Mouse (Mus musculus): ENCODE measurements at regions not wholly inside any gene's neighbourhood (a gene's known extent, or its start where the extent isn't known, plus 50 kb on each side); places are given as distances from the start of the nearest gene placed in this dataset.

- ATAC-seq (ENCODE audit: insufficient read depth, low FRiP score, low TSS enrichment), result peak; percentile 61; the same call in 1 of the 2 replicates
- H3K9me3 ChIP-seq (ENCODE audit: control insufficient read depth, low read length), result no peaks in the 10 kb centered on the region
- no peak overlapping the region for H3K9ac ChIP-seq (ENCODE audit: low read length)
- H3K4me2 ChIP-seq (ENCODE audit: low read depth), result no peak overlapping the region
- no peak overlapping the region for H3K4me3 ChIP-seq (ENCODE audit: low read depth, low read length)
- WGBS, result 67% methylated on average over 13 of the region's 13 CpGs
- peaks cover 5% of the 10 kb centered on the region; the same call in 1 of the 2 replicates for H3K4me1 ChIP-seq (ENCODE audit: control insufficient read depth, insufficient read depth, low read length)
- peak; percentile 63 for DNase-seq (ENCODE audit: low spot score)
- H3K27ac ChIP-seq (ENCODE audit: low read depth, low read length), result peak overlapping the region; percentile 23; the same call in 1 of the 2 replicates
- no peaks in the 10 kb centered on the region for H3K36me3 ChIP-seq (ENCODE audit: control insufficient read depth, insufficient read depth, low read length)
- H3K27me3 ChIP-seq (ENCODE audit: control insufficient read depth, insufficient read depth, low read length), result no peaks in the 10 kb centered on the region
Measured at GRCm38 (mm10) chr2:166359995-166360394, 204.5 kb upstream of the Sulf2 start.

DNA sequence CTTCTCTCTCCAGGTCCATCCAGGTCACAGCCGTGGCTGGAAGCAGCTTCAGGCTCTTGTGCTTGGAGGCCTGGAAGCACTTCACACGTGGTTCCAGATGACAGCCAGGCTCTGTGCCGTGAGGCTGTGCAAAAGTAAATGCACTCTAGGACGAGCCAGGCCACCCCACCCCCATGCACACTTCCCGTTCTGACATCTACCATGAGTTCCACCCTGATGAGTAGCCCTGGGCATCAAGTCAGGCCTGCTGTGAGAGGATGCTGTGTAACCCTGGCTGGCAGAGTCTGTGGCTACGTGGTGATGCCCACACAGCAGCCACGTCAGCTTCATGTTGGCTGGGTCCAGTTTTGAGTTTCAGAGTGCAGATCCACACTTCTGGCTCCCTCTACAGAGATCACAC lies 202.4 kb upstream of the Sulf2 start:
- no peak overlapping the region for H3K4me2 ChIP-seq (ENCODE audit: low read depth)
- H3K4me1 ChIP-seq (ENCODE audit: control insufficient read depth, insufficient read depth, low read length), result peaks cover 12% of the 10 kb centered on the region
- H3K9ac ChIP-seq (ENCODE audit: low read length), result no peak overlapping the region
- no peaks in the 10 kb centered on the region for H3K36me3 ChIP-seq (ENCODE audit: control insufficient read depth, insufficient read depth, low read length)
- no peaks in the 10 kb centered on the region for H3K9me3 ChIP-seq (ENCODE audit: control insufficient read depth, low read length)
- ATAC-seq (ENCODE audit: insufficient read depth, low FRiP score, low TSS enrichment) (no peak), DNase-seq (ENCODE audit: low spot score) (no peak)
- H3K27me3 ChIP-seq (ENCODE audit: control insufficient read depth, insufficient read depth, low read length), result no peaks in the 10 kb centered on the region
- no peak overlapping the region for H3K27ac ChIP-seq (ENCODE audit: low read depth, low read length)
- H3K4me3 ChIP-seq (ENCODE audit: low read depth, low read length), result no peak overlapping the region
- WGBS, result 65% methylated on average over 7 of the region's 7 CpGs

DNA sequence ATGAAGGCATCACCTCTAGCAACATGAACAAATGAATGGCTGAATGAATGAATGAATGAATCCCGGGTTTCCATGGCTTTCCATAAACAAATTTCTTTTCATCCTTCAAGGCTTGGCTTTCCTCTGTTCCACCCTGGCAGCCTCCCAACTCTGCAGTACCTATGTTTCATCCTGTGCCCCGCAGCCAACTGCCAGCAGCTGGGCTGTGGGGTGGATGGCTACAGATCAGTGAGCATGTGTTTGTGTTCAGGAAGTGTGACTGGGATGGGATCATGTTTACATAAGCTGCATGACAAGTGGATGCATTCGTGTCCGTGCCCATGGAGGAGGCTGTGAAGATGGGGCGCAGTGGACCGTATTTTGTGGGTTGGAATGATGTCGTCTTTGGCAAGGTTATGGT lies 200.5 kb upstream of the Sulf2 start:
- Histone ChIP-seq H3K4me1 (ENCODE audit: control insufficient read depth, insufficient read depth, low read length) (peaks cover 12% of the 10 kb centered on the region), H3K27me3 (ENCODE audit: control insufficient read depth, insufficient read depth, low read length) (no peaks in the 10 kb centered on the region; the same call in 1 of the 2 replicates), H3K9me3 (ENCODE audit: control insufficient read depth, low read length) (no peaks in the 10 kb centered on the region), H3K4me2 (ENCODE audit: low read depth) (no peak overlapping the region), H3K36me3 (ENCODE audit: control insufficient read depth, insufficient read depth, low read length) (no peaks in the 10 kb centered on the region), H3K9ac (ENCODE audit: low read length) (no peak overlapping the region), H3K27ac (ENCODE audit: low read depth, low read length) (no peak overlapping the region), H3K4me3 (ENCODE audit: low read depth, low read length) (no peak overlapping the region)
- DNase-seq (ENCODE audit: low spot score), result no peak
- ATAC-seq (ENCODE audit: insufficient read depth, low FRiP score, low TSS enrichment), result no peak
- WGBS, result 82% methylated on average over 7 of the region's 7 CpGs

- Histone ChIP-seq H3K4me1 (ENCODE audit: control insufficient read depth, insufficient read depth, low read length) (peaks cover 12% of the 10 kb centered on the region), H3K36me3 (ENCODE audit: control insufficient read depth, insufficient read depth, low read length) (no peaks in the 10 kb centered on the region), H3K4me2 (ENCODE audit: low read depth) (no peak overlapping the region), H3K9ac (ENCODE audit: low read length) (no peak overlapping the region), H3K27ac (ENCODE audit: low read depth, low read length) (no peak overlapping the region), H3K4me3 (ENCODE audit: low read depth, low read length) (no peak overlapping the region), H3K27me3 (ENCODE audit: control insufficient read depth, insufficient read depth, low read length) (no peaks in the 10 kb centered on the region; the same call in 1 of the 2 replicates), H3K9me3 (ENCODE audit: control insufficient read depth, low read length) (no peaks in the 10 kb centered on the region)
- ATAC-seq (ENCODE audit: insufficient read depth, low FRiP score, low TSS enrichment), result no peak
- no peak for DNase-seq (ENCODE audit: low spot score)
- 53% methylated on average over 6 of the region's 6 CpGs for WGBS
Measured at GRCm38 (mm10) chr2:166355446-166355845, 200.0 kb upstream of the Sulf2 start.

DNA sequence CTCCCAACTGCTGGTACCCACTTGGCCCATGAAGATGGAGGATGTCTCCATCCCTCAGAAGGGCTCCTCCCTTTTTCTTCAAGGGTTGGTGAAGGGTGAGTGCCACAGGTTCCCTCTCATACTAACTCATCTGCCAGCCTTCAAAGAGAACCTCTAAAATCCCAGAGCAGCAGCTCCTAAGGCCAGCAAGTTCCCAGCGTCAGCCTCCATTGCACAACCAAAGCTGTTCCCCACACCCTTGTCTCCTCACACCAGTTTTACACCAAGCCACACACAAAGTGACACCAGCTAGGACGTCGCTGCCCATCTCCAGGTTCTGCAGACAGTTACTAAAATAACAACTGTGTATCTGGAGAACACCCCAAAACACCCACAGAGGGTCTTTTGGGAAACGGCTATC lies 198.9 kb upstream of the Sulf2 start:
- Histone ChIP-seq H3K4me1 (ENCODE audit: control insufficient read depth, insufficient read depth, low read length) (peaks cover 10% of the 10 kb centered on the region; the same call in 1 of the 2 replicates), H3K4me3 (ENCODE audit: low read depth, low read length) (no peak overlapping the region), H3K36me3 (ENCODE audit: control insufficient read depth, insufficient read depth, low read length) (no peaks in the 10 kb centered on the region), H3K9ac (ENCODE audit: low read length) (no peak overlapping the region), H3K9me3 (ENCODE audit: control insufficient read depth, low read length) (no peaks in the 10 kb centered on the region), H3K4me2 (ENCODE audit: low read depth) (no peak overlapping the region), H3K27me3 (ENCODE audit: control insufficient read depth, insufficient read depth, low read length) (no peaks in the 10 kb centered on the region; the same call in 1 of the 2 replicates), H3K27ac (ENCODE audit: low read depth, low read length) (0 out of 2 replicates have a peak overlapping the region, but pooled peaks have one; percentile 1)
- DNase-seq (ENCODE audit: low spot score) (no peak), ATAC-seq (ENCODE audit: insufficient read depth, low FRiP score, low TSS enrichment) (no peak)
- 86% methylated on average over 4 of the region's 4 CpGs for WGBS

- Histone ChIP-seq H3K36me3 (ENCODE audit: control insufficient read depth, insufficient read depth, low read length) (no peaks in the 10 kb centered on the region), H3K27me3 (ENCODE audit: control insufficient read depth, insufficient read depth, low read length) (no peaks in the 10 kb centered on the region; the same call in 1 of the 2 replicates), H3K9ac (ENCODE audit: low read length) (no peak overlapping the region), H3K4me2 (ENCODE audit: low read depth) (no peak overlapping the region), H3K27ac (ENCODE audit: low read depth, low read length) (no peak overlapping the region), H3K4me3 (ENCODE audit: low read depth, low read length) (no peak overlapping the region), H3K9me3 (ENCODE audit: control insufficient read depth, low read length) (no peaks in the 10 kb centered on the region), H3K4me1 (ENCODE audit: control insufficient read depth, insufficient read depth, low read length) (peaks cover 14% of the 10 kb centered on the region; the same call in 1 of the 2 replicates)
- 55% methylated on average over 12 of the region's 12 CpGs for WGBS
- ATAC-seq (ENCODE audit: insufficient read depth, low FRiP score, low TSS enrichment), result no peak
- no peak for DNase-seq (ENCODE audit: low spot score)
Measured at GRCm38 (mm10) chr2:166353447-166354111, 198.1 kb upstream of the Sulf2 start.

- Histone ChIP-seq H3K36me3 (ENCODE audit: control insufficient read depth, insufficient read depth, low read length) (no peaks in the 10 kb centered on the region), H3K9me3 (ENCODE audit: control insufficient read depth, low read length) (no peaks in the 10 kb centered on the region), H3K27me3 (ENCODE audit: control insufficient read depth, insufficient read depth, low read length) (no peaks in the 10 kb centered on the region; the same call in 1 of the 2 replicates), H3K9ac (ENCODE audit: low read length) (no peak overlapping the region), H3K27ac (ENCODE audit: low read depth, low read length) (no peak overlapping the region), H3K4me3 (ENCODE audit: low read depth, low read length) (no peak overlapping the region), H3K4me2 (ENCODE audit: low read depth) (no peak overlapping the region), H3K4me1 (ENCODE audit: control insufficient read depth, insufficient read depth, low read length) (peaks cover 21% of the 10 kb centered on the region; the same call in 1 of the 2 replicates)
- DNase-seq (ENCODE audit: low spot score) (no peak), ATAC-seq (ENCODE audit: insufficient read depth, low FRiP score, low TSS enrichment) (no peak)
- 83% methylated on average over 5 of the region's 5 CpGs for WGBS
Measured at GRCm38 (mm10) chr2:166351984-166352383, 196.5 kb upstream of the Sulf2 start.

GRCm38 (mm10) chr2:166351581-166351980 lies 196.1 kb upstream of the Sulf2 start:
- no peak for ATAC-seq (ENCODE audit: insufficient read depth, low FRiP score, low TSS enrichment)
- no peaks in the 10 kb centered on the region for H3K36me3 ChIP-seq (ENCODE audit: control insufficient read depth, insufficient read depth, low read length)
- peaks cover 23% of the 10 kb centered on the region for H3K4me1 ChIP-seq (ENCODE audit: control insufficient read depth, insufficient read depth, low read length)
- H3K27ac ChIP-seq (ENCODE audit: low read depth, low read length), result no peak overlapping the region
- no peak overlapping the region for H3K9ac ChIP-seq (ENCODE audit: low read length)
- no peak overlapping the region for H3K4me2 ChIP-seq (ENCODE audit: low read depth)
- WGBS, result 86% methylated on average over 9 of the region's 9 CpGs
- no peaks in the 10 kb centered on the region for H3K9me3 ChIP-seq (ENCODE audit: control insufficient read depth, low read length)
- no peaks in the 10 kb centered on the region; the same call in 1 of the 2 replicates for H3K27me3 ChIP-seq (ENCODE audit: control insufficient read depth, insufficient read depth, low read length)
- H3K4me3 ChIP-seq (ENCODE audit: low read depth, low read length), result no peak overlapping the region
- no peak for DNase-seq (ENCODE audit: low spot score)

GRCm38 (mm10) chr2:166348654-166349053 lies 193.2 kb upstream of the Sulf2 start:
- H3K4me1 ChIP-seq (ENCODE audit: control insufficient read depth, insufficient read depth, low read length), result peaks cover 33% of the 10 kb centered on the region
- no peak overlapping the region for H3K4me3 ChIP-seq (ENCODE audit: low read depth, low read length)
- no peaks in the 10 kb centered on the region for H3K9me3 ChIP-seq (ENCODE audit: control insufficient read depth, low read length)
- WGBS, result 30% methylated on average over 10 of the region's 10 CpGs
- DNase-seq (ENCODE audit: low spot score) (peak; percentile 47), ATAC-seq (ENCODE audit: insufficient read depth, low FRiP score, low TSS enrichment) (no peak)
- no peaks in the 10 kb centered on the region for H3K36me3 ChIP-seq (ENCODE audit: control insufficient read depth, insufficient read depth, low read length)
- no peak overlapping the region for H3K4me2 ChIP-seq (ENCODE audit: low read depth)
- H3K27me3 ChIP-seq (ENCODE audit: control insufficient read depth, insufficient read depth, low read length), result no peaks in the 10 kb centered on the region; the same call in 1 of the 2 replicates
- H3K9ac ChIP-seq (ENCODE audit: low read length), result no peak overlapping the region
- no peak overlapping the region for H3K27ac ChIP-seq (ENCODE audit: low read depth, low read length)
